Mouse (Mus musculus) limb, embryonic 11.5 days (tissue): ENCODE measurements at regions not wholly inside any gene's neighbourhood (a gene's known extent, or its start where the extent isn't known, plus 50 kb on each side); places are given as distances from the start of the nearest gene placed in this dataset.

ENCODE experiments used
- ATAC-seq: fragments of 200-750 bp; cut with Nextera tagmentation; 2 replicates; pipeline ENCODE4 v1.8.0; 2017; ENCODE audit warnings: low read depth; ENCODE audit not compliant: insufficient number of reproducible peaks, low FRiP score, low TSS enrichment
- DNase-seq: peaks from one replicate; pipeline ENCODE4 v3.0.0-alpha.2; 2015; ENCODE audit warnings: low spot score
- H3K27ac ChIP-seq: fragments of 300-500 bp; sonication (generic); replicated peaks from 2 replicates; pipeline ENCODE4 v1.5.1; 2014; ENCODE audit warnings: low read depth, mild to moderate bottlenecking, low read length
- H3K27me3 ChIP-seq: fragments of 300-500 bp; sonication (generic); 2 replicates; pipeline ENCODE4 v1.6.1; 2014; ENCODE audit warnings: mild to moderate bottlenecking, low read length, mixed read lengths; ENCODE audit not compliant: control insufficient read depth, insufficient read depth
- H3K36me3 ChIP-seq: fragments of 300-500 bp; sonication (generic); 2 replicates; pipeline ENCODE4 v1.6.1; 2014; ENCODE audit warnings: mild to moderate bottlenecking, low read length, moderate library complexity, mixed read lengths; ENCODE audit not compliant: control insufficient read depth, insufficient read depth
- H3K4me1 ChIP-seq: fragments of 300-500 bp; sonication (generic); 2 replicates; pipeline ENCODE4 v1.6.1; 2014; ENCODE audit warnings: low read length, mixed read lengths; ENCODE audit not compliant: control insufficient read depth, insufficient read depth
- H3K4me2 ChIP-seq: fragments of 300-500 bp; sonication (generic); 2 replicates; pipeline ENCODE4 v1.6.1; 2014; ENCODE audit warnings: low read depth, mild to moderate bottlenecking, moderate library complexity; ENCODE audit not compliant: severe bottlenecking
- H3K4me3 ChIP-seq: fragments of 300-500 bp; sonication (generic); 2 replicates; pipeline ENCODE4 v1.5.1; 2014; ENCODE audit warnings: low read depth, low read length
- H3K9ac ChIP-seq: fragments of 300-500 bp; sonication (generic); 2 replicates; pipeline ENCODE4 v1.6.1; 2014; ENCODE audit warnings: mild to moderate bottlenecking, low read length
- H3K9me3 ChIP-seq: fragments of 300-500 bp; sonication (generic); 2 replicates; pipeline ENCODE4 v1.6.1; 2016; ENCODE audit warnings: low read length; ENCODE audit not compliant: control insufficient read depth
- WGBS: fragments of 180-500 bp; shearing (Covaris S2); extraction: QIAGEN DNeasy Blood & Tissue Kit; methylation state at CpG from one replicate; pipeline ENCODE4 v1.1.7; 2014; 5-methylcytosine and 5-hydroxymethylcytosine counted together

GRCm38 (mm10) chr2:169445371-169445770 lies 142.2 kb downstream of the Gm11011 start:
- Histone ChIP-seq H3K4me1 (no peaks in the 10 kb centered on the region), H3K27ac (no peak overlapping the region), H3K27me3 (no peaks in the 10 kb centered on the region), H3K9me3 (no peaks in the 10 kb centered on the region), H3K4me3 (no peak overlapping the region), H3K4me2 (no peak overlapping the region), H3K9ac (no peak overlapping the region), H3K36me3 (no peaks in the 10 kb centered on the region)
- DNase-seq (no peak), ATAC-seq (no peak)
- WGBS, result 87% methylated on average over 12 of the region's 12 CpGs

GRCm38 (mm10) chr2:169443271-169443670 lies 144.3 kb downstream of the Gm11011 start:
- H3K4me3 ChIP-seq, result no peak overlapping the region
- DNase-seq (no peak), ATAC-seq (no peak)
- no peak overlapping the region for H3K4me2 ChIP-seq
- H3K4me1 ChIP-seq, result no peaks in the 10 kb centered on the region
- no peaks in the 10 kb centered on the region for H3K27me3 ChIP-seq
- no peaks in the 10 kb centered on the region for H3K9me3 ChIP-seq
- H3K36me3 ChIP-seq, result no peaks in the 10 kb centered on the region
- no peak overlapping the region for H3K27ac ChIP-seq
- WGBS, result 74% methylated on average over 8 of the region's 8 CpGs
- H3K9ac ChIP-seq, result no peak overlapping the region

- WGBS, result 95% methylated on average over 8 of the region's 8 CpGs
Measured at GRCm38 (mm10) chr2:169431516-169431915, 156.0 kb downstream of the Gm11011 start.

GRCm38 (mm10) chr2:169429411-169429810 lies 158.1 kb downstream of the Gm11011 start:
- ATAC-seq (no peak), DNase-seq (no peak)
- no peak overlapping the region for H3K4me2 ChIP-seq
- no peaks in the 10 kb centered on the region for H3K4me1 ChIP-seq
- no peaks in the 10 kb centered on the region for H3K36me3 ChIP-seq
- 89% methylated on average over 7 of the region's 7 CpGs for WGBS
- no peak overlapping the region for H3K9ac ChIP-seq
- H3K4me3 ChIP-seq, result no peak overlapping the region
- H3K9me3 ChIP-seq, result no peaks in the 10 kb centered on the region
- no peaks in the 10 kb centered on the region for H3K27me3 ChIP-seq
- H3K27ac ChIP-seq, result no peak overlapping the region

More at GRCm38 (mm10) chr2:169431516-169431915, 156.0 kb downstream of the Gm11011 start:
- H3K9ac ChIP-seq, result no peak overlapping the region
- no peaks in the 10 kb centered on the region for H3K9me3 ChIP-seq
- no peak overlapping the region for H3K4me2 ChIP-seq
- H3K4me1 ChIP-seq, result no peaks in the 10 kb centered on the region
- no peak overlapping the region for H3K4me3 ChIP-seq
- no peak overlapping the region for H3K27ac ChIP-seq
- H3K27me3 ChIP-seq, result no peaks in the 10 kb centered on the region
- ATAC-seq (no peak), DNase-seq (no peak)
- no peaks in the 10 kb centered on the region for H3K36me3 ChIP-seq

GRCm38 (mm10) chr2:169424166-169424920 lies 163.2 kb downstream of the Gm11011 start:
- 79% methylated on average over 12 of the region's 12 CpGs for WGBS
- Histone ChIP-seq H3K36me3 (no peaks in the 10 kb centered on the region), H3K9ac (no peak overlapping the region), H3K27ac (no peak overlapping the region), H3K4me3 (no peak overlapping the region), H3K4me2 (no peak overlapping the region), H3K9me3 (no peaks in the 10 kb centered on the region), H3K27me3 (no peaks in the 10 kb centered on the region), H3K4me1 (no peaks in the 10 kb centered on the region)
- no peak for ATAC-seq
- DNase-seq, result no peak

GRCm38 (mm10) chr2:169412361-169412760 lies 175.2 kb downstream of the Gm11011 start:
- no peak for ATAC-seq
- Histone ChIP-seq H3K9ac (no peak overlapping the region), H3K4me3 (no peak overlapping the region), H3K4me1 (no peaks in the 10 kb centered on the region), H3K27ac (no peak overlapping the region), H3K4me2 (no peak overlapping the region), H3K36me3 (no peaks in the 10 kb centered on the region), H3K27me3 (no peaks in the 10 kb centered on the region), H3K9me3 (no peaks in the 10 kb centered on the region)
- 53% methylated on average over 6 of the region's 6 CpGs for WGBS
- DNase-seq, result no peak

- Histone ChIP-seq H3K4me2 (no peak overlapping the region), H3K36me3 (no peaks in the 10 kb centered on the region), H3K27ac (no peak overlapping the region), H3K4me3 (no peak overlapping the region), H3K9me3 (no peaks in the 10 kb centered on the region), H3K27me3 (no peaks in the 10 kb centered on the region), H3K4me1 (no peaks in the 10 kb centered on the region), H3K9ac (no peak overlapping the region)
- DNase-seq (no peak), ATAC-seq (no peak)
- 58% methylated on average over 3 of the region's 3 CpGs for WGBS
Measured at GRCm38 (mm10) chr2:169410080-169410479, 177.5 kb downstream of the Gm11011 start.

- H3K27ac ChIP-seq, result no peak overlapping the region
- DNase-seq (peak; percentile 52), ATAC-seq (peak; percentile 51; the same call in 1 of the 2 replicates)
- no peaks in the 10 kb centered on the region for H3K9me3 ChIP-seq
- WGBS, result 39% methylated on average over 6 of the region's 6 CpGs
- no peaks in the 10 kb centered on the region for H3K4me1 ChIP-seq
- no peak overlapping the region for H3K9ac ChIP-seq
- no peaks in the 10 kb centered on the region for H3K36me3 ChIP-seq
- no peak overlapping the region for H3K4me2 ChIP-seq
- no peaks in the 10 kb centered on the region for H3K27me3 ChIP-seq
- H3K4me3 ChIP-seq, result no peak overlapping the region
Measured at GRCm38 (mm10) chr2:169404908-169405690, 182.4 kb downstream of the Gm11011 start.
